In genomic region chr17:71770696-71771095, GRCm38 (mm10) we compare ENCODE assay signal across 26 mouse cellular contexts. TPM values are rescaled to one million over a fixed set of nuclear protein-coding genes. Genes with fewer than 3 reads are reported as not detected.
DNase-seq lines count a peak whose midpoint lies in the region; ATAC-seq and TF ChIP-seq lines count a peak whose summit lies in the region.
"Had no signal": no experiment of that assay in that cellular context is flagged by ENCODE, and none has a peak within 500 bp of the region (broad histone marks: within the 10 kb centered on the region; RNA-seq: fewer than 3 reads in every experiment).

No protein-coding gene starts in this region.

- TF ChIP-seq RAD21 in CH12.LX (IDR thresholded peaks at IDR 0.05; ENCODE audit: low read depth, low read length): no peak

- peak; percentile 85 for TF ChIP-seq EP300 in CH12.LX (IDR thresholded peaks at IDR 0.05; ENCODE audit: low read length)

- no peaks in the 10 kb centered on the region for H3K79me2 ChIP-seq in CH12.LX (replicated peaks; ENCODE audit: control insufficient read depth, extremely low read depth, insufficient read depth, poor library complexity, severe bottlenecking)

- no peak overlapping the region for H3K4me3 ChIP-seq in heart, embryonic 11.5 days (ENCODE audit: low read depth, low read length)
- no peak overlapping the region for H3K4me3 ChIP-seq in CH12.LX (replicated peaks in 1 of 3; ENCODE audit: low read depth in 2 of 3, low read length in 2 of 3, poor library complexity in 1 of 3)
- H3K4me3 ChIP-seq in embryonic facial prominence, embryonic 10.5 days: no peak overlapping the region
- H3K4me3 ChIP-seq: embryonic facial prominence, embryonic 12.5 days; forebrain, embryonic 12.5 days had no signal

- DNase-seq in heart, adult 11 months: peak; percentile 5
- DNase-seq in A20 (ENCODE audit: low read depth, low spot score): peak; percentile 48
- DNase-seq in CH12.LX (ENCODE audit: extremely low read depth): peak; percentile 65
- no peak for DNase-seq in embryonic facial prominence, embryonic 10.5 days (ENCODE audit: low spot score)
- DNase-seq: adrenal gland, adult 2 months; adrenal gland, postnatal 10 days; adrenal gland, postnatal 25 days; B cell, adult 2 months; cerebellum, adult 11 months; cerebellum, adult 18-20 months; cerebellum, adult 8-10 months; cerebellum, adult 9-11 months; cerebellum, postnatal 14 days; cerebellum, postnatal 36 days; embryo, embryonic 11 days; forebrain, postnatal 0 days had no signal

- no peak overlapping the region for H3K9ac ChIP-seq in heart, embryonic 11.5 days (ENCODE audit: low read depth, low read length)
- H3K9ac ChIP-seq in CH12.LX (ENCODE audit: insufficient read depth, low read depth): no peak overlapping the region
- H3K9ac ChIP-seq: embryonic facial prominence, embryonic 12.5 days; forebrain, embryonic 12.5 days; forebrain, postnatal 0 days had no signal

- 89% methylated on average over 3 of the region's 3 CpGs for WGBS in heart, embryonic 11.5 days (ENCODE audit: insufficient replicate concordance)
- 93% methylated on average over 3 of the region's 3 CpGs for WGBS in embryonic facial prominence, embryonic 10.5 days

- dilution Hi-C loops in CH12.LX (cut with MboI; ENCODE audit: extremely low pct_ligation_motif_present, extremely low pct_unique_long_range_greater_than_20kb, low sequenced_read_pairs): no loop called here

- no peak for TF ChIP-seq CTCF in CH12.LX (conservative IDR thresholded peaks at IDR 0.05 in 1 of 2, IDR thresholded peaks at IDR 0.05 in 1 of 2; ENCODE audit: low read depth in 2 of 2, low read length in 2 of 2)

- no peak for TF ChIP-seq POLR2A in CH12.LX (IDR thresholded peaks at IDR 0.05; ENCODE audit: low read depth, low read length)

- in situ Hi-C loops in CH12.LX (cut with MboI; ENCODE audit: low pct_ligation_motif_present, low pct_unique_long_range_greater_than_20kb, low sequenced_read_pairs): no loop called here

- H3K4me2 ChIP-seq in heart, embryonic 11.5 days: no peak overlapping the region
- 0 out of 2 replicates have a peak overlapping the region, but pooled peaks have one; percentile 9 for H3K4me2 ChIP-seq in CH12.LX (ENCODE audit: insufficient read depth, low read depth, poor library complexity, severe bottlenecking)
- H3K4me2 ChIP-seq: embryonic facial prominence, embryonic 12.5 days; forebrain, embryonic 12.5 days had no signal

- ATAC-seq in heart, embryonic 11.5 days (replicated peaks; ENCODE audit: insufficient number of reproducible peaks, low FRiP score, low TSS enrichment): no peak
- ATAC-seq: CD4-positive, CD25-positive, alpha-beta regulatory T cell, adult 4 months; forebrain, embryonic 14.5 days; forebrain, postnatal 0 days had no signal

- no peaks in the 10 kb centered on the region for H3K27me3 ChIP-seq in heart, embryonic 11.5 days (ENCODE audit: control insufficient read depth, insufficient read depth, low read length)
- H3K27me3 ChIP-seq in CH12.LX (replicated peaks): no peaks in the 10 kb centered on the region
- H3K27me3 ChIP-seq in embryonic facial prominence, embryonic 10.5 days (replicated peaks; ENCODE audit: low read depth, poor library complexity, severe bottlenecking): no peaks in the 10 kb centered on the region
- H3K27me3 ChIP-seq: embryonic facial prominence, embryonic 12.5 days; forebrain, embryonic 12.5 days had no signal

- no peaks in the 10 kb centered on the region for H3K36me3 ChIP-seq in heart, embryonic 11.5 days (ENCODE audit: control insufficient read depth, insufficient read depth, low read length)
- no peaks in the 10 kb centered on the region for H3K36me3 ChIP-seq in CH12.LX (replicated peaks in 1 of 2; ENCODE audit: control insufficient read depth in 1 of 2, insufficient read depth in 1 of 2, low read length in 1 of 2)
- no peaks in the 10 kb centered on the region for H3K36me3 ChIP-seq in embryonic facial prominence, embryonic 10.5 days (replicated peaks)
- H3K36me3 ChIP-seq: embryonic facial prominence, embryonic 12.5 days; forebrain, embryonic 12.5 days had no signal

- H3K4me1 ChIP-seq in heart, embryonic 11.5 days (ENCODE audit: control insufficient read depth, insufficient read depth, low read length): no peaks in the 10 kb centered on the region
- H3K4me1 ChIP-seq in CH12.LX (ENCODE audit: control insufficient read depth in 1 of 2, insufficient read depth in 2 of 2): peaks cover 2 to 21% of the 10 kb centered on the region in 2 experiments; a peak in 3 of 4 replicates
- H3K4me1 ChIP-seq in embryonic facial prominence, embryonic 10.5 days: peaks cover 8% of the 10 kb centered on the region; the same call in 1 of the 2 replicates
- H3K4me1 ChIP-seq: embryonic facial prominence, embryonic 12.5 days had no signal

- H3K9me3 ChIP-seq in heart, embryonic 11.5 days (replicated peaks; ENCODE audit: control insufficient read depth, low read length): no peaks in the 10 kb centered on the region
- no peaks in the 10 kb centered on the region for H3K9me3 ChIP-seq in CH12.LX (replicated peaks; ENCODE audit: low read length)
- no peaks in the 10 kb centered on the region for H3K9me3 ChIP-seq in embryonic facial prominence, embryonic 10.5 days
- H3K9me3 ChIP-seq: embryonic facial prominence, embryonic 12.5 days; forebrain, embryonic 12.5 days had no signal

- H3K27ac ChIP-seq in heart, embryonic 11.5 days (ENCODE audit: low read depth, low read length): no peak overlapping the region
- no peak overlapping the region for H3K27ac ChIP-seq in CH12.LX (ENCODE audit: insufficient read depth, low read depth)
- H3K27ac ChIP-seq in embryonic facial prominence, embryonic 10.5 days (replicated peaks): no peak overlapping the region
- H3K27ac ChIP-seq: embryonic facial prominence, embryonic 12.5 days; forebrain, embryonic 12.5 days had no signal

TF ChIP-seq in CH12.LX, 34 proteins besides CTCF, POLR2A, EP300 and RAD21:
- TF ChIP-seq ZMIZ1 (IDR thresholded peaks at IDR 0.05; ENCODE audit: low read depth, low read length) (no peak), IRF4 (IDR thresholded peaks at IDR 0.05; ENCODE audit: low read depth, low read length) (peak; percentile 78), JUN (IDR thresholded peaks at IDR 0.05; ENCODE audit: insufficient read depth, low read depth, low read length) (peak; percentile 57), ZNF384 (IDR thresholded peaks at IDR 0.05; ENCODE audit: low read depth, low read length) (peak; percentile 77), JUND (conservative IDR thresholded peaks at IDR 0.05; ENCODE audit: low read depth, low read length) (peak; percentile 83), ELF1 (IDR thresholded peaks at IDR 0.05; ENCODE audit: low read depth, low read length) (no peak)

RNA-seq across cellular contexts. Expression of gene Clip4, which starts 2.4 kb away (rescaled TPM):
- polyA plus RNA-seq in heart, embryonic 11.5 days (2014; fragmentation: Nextera tagmentation; extraction: Ambion mirVana): 28.6 and 30.6 TPM in 2 replicates
- total RNA-seq in CH12.LX (2012; rRNA removed): not detected in 2 replicates
- 0.22 TPM in 1 of 2 replicates, not detected in the other for total RNA-seq in CH12.LX (2014; rRNA removed)
- polyA plus RNA-seq in CH12.LX (2012; ENCODE audit: insufficient read length, low read depth): 0.23 and 0.86 TPM in 2 replicates
- 3.5 and 3.8 TPM in 2 replicates for polyA plus RNA-seq in embryonic facial prominence, embryonic 10.5 days (2016; fragmentation: Nextera tagmentation; extraction: Ambion mirVana)
- total RNA-seq: common myeloid progenitor, adult 5-6 weeks; MEL had no signal
- polyA plus RNA-seq: CD4-positive, CD25-positive, alpha-beta regulatory T cell, adult 4 months had no signal

RNA-seq across cellular contexts. Expression of gene Pcare, which starts 18.0 kb away (rescaled TPM):
- polyA plus RNA-seq in heart, embryonic 11.5 days (2014; fragmentation: Nextera tagmentation; extraction: Ambion mirVana): not detected in 2 replicates
- not detected in 2 replicates for total RNA-seq in CH12.LX (2012; rRNA removed)
- total RNA-seq in CH12.LX (2014; rRNA removed): not detected in 2 replicates
- polyA plus RNA-seq in CH12.LX (2012; ENCODE audit: insufficient read length, low read depth): not detected in 2 replicates
- polyA plus RNA-seq in embryonic facial prominence, embryonic 10.5 days (2016; fragmentation: Nextera tagmentation; extraction: Ambion mirVana): not detected in 2 replicates
- total RNA-seq: adrenal gland, adult 2 months; adrenal gland, postnatal 10 days; adrenal gland, postnatal 25 days; adrenal gland, postnatal 4 days; common myeloid progenitor, adult 5-6 weeks; forebrain, postnatal 0 days; MEL had no signal
- polyA plus RNA-seq: adrenal gland, adult 2 months; brain, embryonic 14.5 days; CD4-positive, CD25-positive, alpha-beta regulatory T cell, adult 4 months; embryonic facial prominence, embryonic 12.5 days; embryonic facial prominence, embryonic 14.5 days; forebrain, embryonic 12.5 days; forebrain, embryonic 14.5 days; forebrain, postnatal 0 days had no signal
